Mouse (Mus musculus) ES-Bruce4 (cell line): ENCODE results near the gene Tmbim6. TPM values are rescaled to one million over a fixed set of nuclear protein-coding genes. Genes with fewer than 3 reads are reported as not detected.
A peak's percentile ranks its signal among the peaks of the same experiment; 100 is the strongest.

Experiments
- H3K27ac ChIP-seq: 2 replicates; pipeline ENCODE4 v1.5.1; 2012; ENCODE audit warnings: low read length, inconsistent platforms; ENCODE audit not compliant: insufficient read depth
- H3K27me3 ChIP-seq: 2 replicates; pipeline ENCODE4 v1.6.1; 2012; ENCODE audit warnings: mild to moderate bottlenecking, low read length, inconsistent platforms; ENCODE audit not compliant: control insufficient read depth, poor library complexity, insufficient read depth, severe bottlenecking
- H3K36me3 ChIP-seq: 2 replicates; pipeline ENCODE4 v1.6.1; 2012; ENCODE audit warnings: inconsistent platforms, mild to moderate bottlenecking, low read length, moderate library complexity; ENCODE audit not compliant: control insufficient read depth, poor library complexity, insufficient read depth, severe bottlenecking
- H3K4me1 ChIP-seq: one replicate; pipeline ENCODE4 v1.8.1; 2011; ENCODE audit warnings: low read length; ENCODE audit not compliant: control insufficient read depth, insufficient read depth
- H3K4me3 ChIP-seq: 2 replicates; pipeline ENCODE4 v1.5.1; 2011; ENCODE audit warnings: low read depth, mild to moderate bottlenecking, low read length
- H3K9ac ChIP-seq: 2 replicates; pipeline ENCODE4 v1.6.1; 2012; ENCODE audit warnings: low read depth, mild to moderate bottlenecking, inconsistent platforms; ENCODE audit not compliant: poor library complexity, severe bottlenecking
- H3K9me3 ChIP-seq: replicated peaks from 2 replicates; pipeline ENCODE4 v1.6.1; 2012; ENCODE audit warnings: mild to moderate bottlenecking, low read length, inconsistent platforms; ENCODE audit not compliant: control insufficient read depth, poor library complexity, insufficient read depth, severe bottlenecking
- CTCF ChIP-seq: IDR thresholded peaks from one replicate; pipeline ENCODE4 v1.8.1; 2011; ENCODE audit warnings: low read depth, low read length
- EP300 ChIP-seq: IDR thresholded peaks from 2 replicates; pipeline ENCODE4 v1.6.1; 2011; ENCODE audit warnings: low read depth, low read length; ENCODE audit not compliant: insufficient read depth
- POLR2A ChIP-seq: IDR thresholded peaks from one replicate; pipeline ENCODE4 v1.8.1; 2011; ENCODE audit warnings: low read length; ENCODE audit not compliant: insufficient read depth
- polyA plus RNA-seq: library from polyadenylated mRNA; stranded (reverse); fragments of >200 nt; gene quantifications from 2 replicates; pipeline ENCODE4 v1.2.4, GENCODE M21; 2011; ENCODE audit warnings: low read depth; ENCODE audit not compliant: missing spikeins, insufficient read depth, insufficient read length

The Tmbim6 gene
- polyA plus RNA-seq, 1 experiment, result 429 TPM

- Histone ChIP-seq H3K9ac (no peak overlapping the region), H3K36me3 (no peaks in the 10 kb centered on the region), H3K4me3 (no peak overlapping the region), H3K4me1 (peaks cover 2% of the 10 kb centered on the region), H3K27ac (no peak overlapping the region), H3K9me3 (no peaks in the 10 kb centered on the region), H3K27me3 (no peaks in the 10 kb centered on the region; the same call in 1 of the 2 replicates)
- no peak for TF ChIP-seq CTCF
These were observed 24.0 kb upstream of the Tmbim6 start for GRCm38 (mm10) chr15:99368583-99369266.

DNA sequence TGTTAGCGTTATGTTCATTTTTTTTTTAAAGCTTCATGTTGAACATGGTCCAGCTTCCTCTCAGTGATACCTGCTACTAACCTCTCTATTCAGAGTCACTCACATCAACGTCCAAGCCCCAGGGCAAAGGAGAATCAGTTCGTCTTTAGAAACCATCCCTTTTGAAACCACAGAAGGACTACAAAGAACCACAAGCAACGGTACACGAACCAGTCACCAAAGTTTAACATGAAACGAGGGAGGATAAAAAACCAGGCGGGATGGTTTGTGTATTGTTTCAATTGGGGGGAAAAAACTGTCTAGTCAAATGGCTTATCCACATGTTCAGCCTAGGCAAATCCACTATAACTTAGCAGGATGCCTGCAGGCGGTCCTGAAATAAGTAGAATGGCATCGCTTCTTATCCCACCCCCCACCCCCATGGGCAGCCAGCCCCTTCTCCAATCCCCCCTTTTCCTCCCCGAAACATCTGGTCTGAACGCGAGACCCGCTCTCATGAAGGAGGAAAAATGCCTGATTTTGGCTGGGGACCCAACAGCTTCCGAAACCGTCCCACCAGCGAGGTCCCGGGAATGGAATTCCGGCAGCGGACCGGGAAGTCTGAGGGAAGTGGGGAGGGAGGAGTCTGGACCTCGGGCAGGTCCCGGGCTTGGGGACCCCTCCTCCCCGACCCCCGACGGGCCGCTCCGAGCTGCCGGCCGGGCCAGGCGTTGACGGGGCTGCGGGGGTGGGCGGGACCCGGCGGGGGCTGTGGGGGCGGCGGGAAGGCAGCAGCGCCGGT lies 23.1 kb upstream of the Tmbim6 start:
- TF ChIP-seq POLR2A, result no peak

GRCm38 (mm10) chr15:99370259-99370691 lies 22.4 kb upstream of the Tmbim6 start, which contains the start of gene Fmnl3:
Gene Fmnl3, minus strand, starts transcription at chr15:99370482.
- Histone ChIP-seq H3K4me3 (peak within 1 kb of the TSS; percentile 95), H3K36me3 (no peaks in the 10 kb centered on the region), H3K27ac (0 out of 2 replicates have a peak within 1 kb of the TSS, but pooled peaks have one; percentile 32), H3K9ac (peak within 1 kb of the TSS; percentile 93), H3K9me3 (no peaks in the 10 kb centered on the region), H3K4me1 (no peaks in the 10 kb centered on the region), H3K27me3 (no peaks in the 10 kb centered on the region; the same call in 1 of the 2 replicates)
- TF ChIP-seq EP300, result no peak
- peak; percentile 9 for TF ChIP-seq POLR2A
- peak; percentile 72 for TF ChIP-seq CTCF

More for the DNA sequence above, 23.1 kb upstream of the Tmbim6 start:
- Histone ChIP-seq H3K27me3 (no peaks in the 10 kb centered on the region; the same call in 1 of the 2 replicates), H3K36me3 (no peaks in the 10 kb centered on the region), H3K4me3 (peak overlapping the region; percentile 95), H3K27ac (no peak overlapping the region), H3K4me1 (peaks cover 2% of the 10 kb centered on the region), H3K9me3 (no peaks in the 10 kb centered on the region), H3K9ac (peak overlapping the region; percentile 93)

DNA sequence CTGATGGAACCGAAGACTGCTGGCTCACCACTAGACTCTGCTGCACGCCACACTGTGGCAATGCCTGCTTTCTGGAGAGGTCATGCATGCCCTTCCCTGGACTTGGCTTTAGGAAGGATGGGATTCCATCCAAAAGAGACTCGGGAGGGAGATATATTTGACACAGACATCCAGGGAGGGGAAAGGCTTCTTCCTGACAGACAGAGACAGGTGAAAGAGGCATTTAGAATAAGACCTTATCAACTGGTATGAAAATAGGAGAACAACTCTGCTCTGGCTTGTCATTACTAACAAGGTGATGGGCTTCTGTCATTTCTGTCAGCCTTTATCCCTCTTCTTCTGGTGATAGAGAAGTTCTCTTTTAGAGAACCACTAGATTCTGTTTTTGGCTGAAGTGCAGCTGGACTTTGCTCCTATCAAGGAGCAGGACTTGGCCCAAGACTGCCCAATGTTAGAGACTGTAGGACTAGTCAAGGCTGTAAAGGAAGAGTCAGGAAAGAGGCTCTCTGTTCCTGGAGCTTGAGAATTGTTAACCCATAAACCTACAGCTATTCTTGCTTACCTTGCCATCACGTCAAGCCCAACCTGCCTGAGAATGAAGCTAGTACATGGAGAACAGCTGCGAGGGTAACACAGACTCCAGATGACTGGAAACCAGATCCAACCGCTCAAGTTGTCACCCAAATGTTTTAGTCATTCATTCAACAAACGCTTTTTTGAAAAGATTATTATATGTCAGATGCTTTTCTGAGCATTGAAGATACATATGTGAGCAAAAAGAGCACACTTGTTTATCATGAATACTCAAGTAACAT lies 20.9 kb upstream of the Tmbim6 start:
- Histone ChIP-seq H3K4me3 (no peak overlapping the region), H3K27me3 (no peaks in the 10 kb centered on the region; the same call in 1 of the 2 replicates), H3K27ac (no peak overlapping the region), H3K4me1 (no peaks in the 10 kb centered on the region), H3K9ac (no peak overlapping the region), H3K9me3 (no peaks in the 10 kb centered on the region), H3K36me3 (no peaks in the 10 kb centered on the region)
- TF ChIP-seq EP300, result no peak
- no peak for TF ChIP-seq POLR2A
- TF ChIP-seq CTCF, result no peak

DNA sequence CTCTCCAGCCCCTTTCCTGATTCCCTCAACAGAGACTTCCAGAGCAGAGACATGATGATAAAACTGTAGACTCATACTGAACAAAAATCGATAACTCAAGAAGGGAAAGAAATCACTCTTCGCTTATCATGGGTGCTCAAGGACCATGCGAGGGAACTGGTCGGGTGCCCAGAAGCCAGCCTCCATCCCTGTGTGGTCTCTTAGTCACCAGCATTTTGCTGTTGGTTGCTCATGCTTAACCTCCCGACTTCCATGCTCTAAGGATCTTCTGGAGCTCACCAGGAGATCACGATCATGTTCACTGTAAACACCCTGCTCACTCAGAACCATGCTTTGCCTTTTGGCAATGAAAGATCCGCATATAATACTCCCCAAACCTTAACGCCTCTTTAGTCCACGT lies 19.9 kb upstream of the Tmbim6 start:
- no peaks in the 10 kb centered on the region for H3K9me3 ChIP-seq
- no peak overlapping the region for H3K4me3 ChIP-seq
- TF ChIP-seq EP300 (no peak), POLR2A (no peak), CTCF (no peak)
- no peaks in the 10 kb centered on the region; the same call in 1 of the 2 replicates for H3K27me3 ChIP-seq
- no peak overlapping the region for H3K27ac ChIP-seq
- no peak overlapping the region for H3K9ac ChIP-seq
- no peaks in the 10 kb centered on the region for H3K36me3 ChIP-seq
- H3K4me1 ChIP-seq, result no peaks in the 10 kb centered on the region
